Mouse (Mus musculus): Measurements from ENCODE around the gene Rlbp1. TPM values are rescaled to one million over a fixed set of nuclear protein-coding genes. Genes with fewer than 3 reads are reported as not detected.

Rlbp1 gene
- total RNA-seq, 2 experiments from 2014 or later: not detected

DNA sequence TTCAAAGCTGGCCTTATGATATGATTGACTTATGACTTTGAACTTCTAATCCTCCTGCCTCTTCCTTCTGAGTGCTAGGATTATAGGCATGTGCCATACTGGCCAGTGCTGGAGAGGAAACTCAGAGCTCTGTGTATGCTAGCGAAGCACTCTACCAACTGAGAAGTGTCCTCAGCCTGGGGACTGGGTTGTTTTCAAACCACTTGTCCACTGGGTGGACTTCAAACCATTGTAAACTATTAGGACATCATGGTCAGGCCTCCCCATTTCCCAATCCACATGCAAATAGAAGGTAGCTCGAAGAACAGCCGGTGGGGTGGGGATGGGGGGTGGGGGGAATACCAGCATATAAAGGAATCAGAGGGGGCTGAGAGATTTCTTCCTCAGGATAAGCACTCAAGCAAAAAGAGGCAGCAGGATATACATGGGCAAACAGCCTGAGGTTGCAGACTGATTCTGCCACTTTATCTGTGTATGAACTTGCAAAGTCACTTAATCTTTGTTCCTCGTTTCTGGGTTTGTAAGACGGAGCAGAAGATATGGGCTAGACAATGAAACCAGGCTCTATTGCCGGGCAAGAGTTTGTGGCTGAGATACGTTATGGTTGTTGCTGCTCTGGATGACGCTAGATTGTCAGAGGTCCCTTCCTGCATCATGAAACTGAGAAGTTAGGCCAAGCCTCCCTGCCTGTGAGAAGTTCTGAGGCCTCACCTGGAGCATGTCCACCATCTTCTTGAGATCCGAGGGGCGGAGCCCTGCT, 10.2 kb downstream of the Rlbp1 start:
- no peak for DNase-seq

DNA sequence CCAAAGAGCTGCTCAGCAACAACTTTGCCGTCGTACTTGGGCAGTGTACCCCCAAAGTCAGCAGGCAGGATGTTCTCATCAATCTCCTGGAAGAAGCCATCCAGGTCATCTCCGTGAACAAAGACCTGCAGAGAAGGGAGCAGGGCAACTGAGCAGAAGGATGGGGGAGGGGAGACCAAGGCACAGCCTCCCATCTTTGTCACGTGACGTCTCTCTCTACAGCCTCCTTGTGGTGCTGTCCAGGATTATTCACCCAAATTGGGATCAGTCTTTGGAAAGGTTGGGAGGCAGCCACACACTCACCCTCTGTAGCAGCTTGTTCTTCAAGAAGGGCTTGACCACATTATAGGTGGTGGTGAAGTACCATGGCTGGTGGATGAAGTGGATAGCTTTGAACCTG, 11.3 kb downstream of the Rlbp1 start:
- no peak for DNase-seq

DNA sequence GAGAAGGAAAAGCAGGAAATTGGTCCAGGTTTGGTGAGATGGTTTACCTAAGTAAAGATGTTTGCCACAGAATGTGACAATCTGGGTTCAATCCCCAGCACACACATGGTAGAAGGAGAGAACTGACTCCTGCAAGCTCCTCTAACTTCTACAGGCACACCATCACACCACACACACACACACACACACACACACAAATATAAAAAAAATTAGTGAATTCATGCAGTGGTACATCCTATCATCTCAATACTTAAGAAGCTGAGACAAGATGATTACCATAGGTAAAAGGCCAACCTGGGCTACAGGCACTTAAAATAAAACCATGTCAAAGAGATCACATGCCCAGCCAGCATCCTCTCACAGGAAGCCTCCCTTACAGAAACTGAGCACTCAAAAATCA, 12.8 kb downstream of the Rlbp1 start:
- DNase-seq: no peak

DNA sequence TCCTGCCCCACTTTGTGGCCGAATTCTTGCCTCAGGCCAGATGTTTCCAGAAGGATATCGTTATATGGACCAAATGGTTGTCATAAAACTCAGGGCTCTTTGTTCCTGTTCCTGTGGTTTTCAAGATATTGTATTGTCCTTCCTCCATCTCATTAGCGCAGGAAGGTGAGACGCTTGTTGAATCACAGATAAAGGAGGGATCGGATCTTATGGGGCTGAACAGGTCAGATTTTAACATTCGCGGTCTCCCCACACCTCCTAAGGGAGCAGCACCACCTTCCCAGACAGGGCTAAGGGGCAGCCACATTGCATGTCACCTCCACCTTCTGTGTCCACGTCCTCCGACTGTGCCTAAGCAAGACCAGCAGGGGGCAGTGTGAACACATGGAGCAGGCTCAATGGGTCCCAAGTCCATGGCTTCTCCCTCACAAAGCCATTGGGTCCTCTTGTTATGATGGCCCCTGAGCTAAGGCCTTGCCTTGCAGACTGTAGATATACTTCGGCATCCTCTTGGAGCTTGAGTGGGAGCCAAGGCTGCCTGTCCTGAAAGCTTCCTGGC, 15.4 kb downstream of the Rlbp1 start:
- no peak for DNase-seq

DNA sequence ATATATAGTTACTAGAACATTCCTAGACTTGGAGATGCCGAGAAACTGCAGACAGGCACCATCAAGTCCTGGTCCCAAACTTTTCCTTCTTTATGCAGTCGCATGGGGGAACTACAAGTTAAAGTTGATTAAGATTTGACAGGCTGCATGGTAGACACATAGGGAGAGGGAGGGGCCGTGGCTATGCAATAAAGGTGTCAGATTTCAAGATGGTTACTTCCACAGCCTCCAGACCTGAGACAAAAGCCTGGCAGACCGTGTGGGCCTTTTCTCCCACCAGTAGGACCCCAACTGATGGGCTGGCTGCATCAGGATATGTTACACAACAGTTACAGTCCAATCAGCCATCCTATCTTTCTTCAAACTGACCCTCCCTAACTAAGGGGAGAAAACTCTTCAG, 17.4 kb downstream of the Rlbp1 start:
- DNase-seq: no peak

DNA sequence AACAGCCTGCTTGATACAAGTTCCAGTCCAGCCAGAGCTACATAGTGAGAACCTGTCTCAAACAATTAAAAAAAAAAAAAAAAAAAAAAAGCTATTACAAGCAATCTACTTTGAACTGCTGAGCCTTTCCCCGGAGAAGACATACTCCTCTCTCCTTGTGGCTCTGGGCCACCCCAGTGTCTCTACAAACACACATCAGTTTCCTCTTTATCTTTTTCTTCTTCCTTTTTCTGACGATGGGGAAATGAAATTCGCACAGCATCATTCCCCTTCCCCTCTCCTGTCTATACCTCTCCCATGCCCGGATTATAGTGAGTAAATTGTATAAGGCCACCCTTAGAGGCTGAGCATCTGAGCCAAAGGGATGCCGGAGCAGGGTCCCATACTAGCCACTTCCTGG, 18.2 kb downstream of the Rlbp1 start:
- no peak for DNase-seq

DNA sequence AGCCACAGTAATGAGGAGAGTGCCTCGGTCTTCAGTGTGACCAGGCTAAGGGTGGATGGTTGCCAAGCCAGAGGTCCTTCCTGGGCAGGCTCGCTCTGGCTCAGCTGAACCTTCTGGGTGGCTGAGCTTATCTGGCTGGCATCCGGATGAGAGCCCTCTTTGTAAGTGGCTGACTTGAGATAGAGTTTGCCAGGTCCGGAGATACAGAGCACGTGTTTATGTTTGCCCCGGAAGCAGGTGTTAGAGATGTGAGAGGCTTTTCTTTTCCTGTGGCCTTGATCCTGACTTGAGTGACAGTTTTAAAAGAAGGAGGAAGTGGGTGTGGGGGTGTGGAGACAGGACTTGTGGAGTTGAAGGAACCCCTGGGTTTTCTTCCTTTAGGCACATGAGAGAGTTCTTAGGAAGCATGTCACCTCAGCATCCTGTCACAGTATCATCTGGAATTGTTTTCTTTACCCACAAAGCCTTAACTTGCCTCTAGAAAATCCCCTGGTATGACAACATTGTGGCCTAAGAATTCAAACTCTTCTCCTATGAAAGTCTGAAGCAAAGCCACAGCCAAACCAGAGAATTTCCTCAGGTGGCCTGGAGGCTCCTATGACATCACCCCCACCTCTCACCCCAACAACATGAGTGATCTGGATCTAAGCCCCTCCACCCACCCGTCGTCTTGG, 23.3 kb downstream of the Rlbp1 start:
- DNase-seq: no peak

DNA sequence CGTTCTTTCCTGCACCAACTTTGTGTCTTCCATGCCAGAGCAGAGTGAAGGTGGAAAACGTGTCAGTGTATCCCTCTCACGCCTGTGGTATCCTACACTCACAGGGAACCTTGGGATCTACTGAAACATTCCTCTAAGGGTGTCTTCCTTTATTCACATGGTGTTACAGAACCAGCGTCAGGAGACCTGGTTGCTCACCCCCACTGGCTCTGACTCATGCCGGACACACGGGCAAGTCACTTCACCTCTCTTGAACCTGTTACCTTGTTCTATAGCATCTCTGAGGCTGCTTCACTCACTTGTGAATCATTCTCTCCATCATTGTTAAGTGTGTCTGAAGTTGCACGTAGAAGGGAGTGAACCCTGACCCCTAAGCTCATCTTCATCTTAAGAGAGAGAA, 24.0 kb downstream of the Rlbp1 start:
- no peak for DNase-seq

DNA sequence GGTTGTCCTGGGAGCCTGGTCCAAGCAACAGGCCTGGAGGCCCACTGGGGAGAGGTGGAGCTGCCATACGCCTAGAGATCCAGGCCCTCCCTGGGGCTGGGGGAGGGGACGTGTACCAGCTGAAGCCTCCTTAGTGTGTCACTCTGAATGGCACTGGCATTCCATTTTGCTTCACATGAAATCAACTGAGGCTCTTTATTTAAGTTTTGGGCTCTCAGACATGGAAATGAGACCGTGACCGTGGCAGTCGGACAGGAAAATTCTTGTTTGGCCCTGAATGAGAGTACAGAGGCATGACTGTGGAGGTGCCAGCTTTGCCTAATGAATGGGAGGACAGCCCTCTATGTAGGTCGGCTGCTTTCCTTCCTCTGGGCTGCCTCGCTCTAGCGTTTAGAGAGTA, 24.6 kb downstream of the Rlbp1 start:
- no peak for DNase-seq

DNA sequence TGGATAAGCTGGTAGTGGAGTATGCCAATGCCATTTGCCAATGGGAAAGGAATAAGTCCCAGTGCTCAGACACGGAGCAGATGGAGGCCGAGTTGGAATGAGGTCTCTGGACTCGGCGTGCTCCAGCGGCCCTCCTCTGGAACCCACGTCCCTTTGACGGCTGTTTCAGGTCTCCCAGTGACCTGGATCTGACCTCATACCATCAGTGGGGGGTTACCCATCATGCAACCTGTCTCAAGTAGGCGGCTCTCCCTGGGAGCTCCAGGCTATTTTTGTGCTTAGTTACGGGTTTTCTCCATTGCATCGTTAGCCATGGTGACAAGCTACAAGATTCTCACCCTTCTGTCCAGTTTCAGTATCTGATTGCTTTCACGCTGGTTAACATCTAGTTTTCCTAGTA, 26.8 kb downstream of the Rlbp1 start:
- DNase-seq: no peak

DNA sequence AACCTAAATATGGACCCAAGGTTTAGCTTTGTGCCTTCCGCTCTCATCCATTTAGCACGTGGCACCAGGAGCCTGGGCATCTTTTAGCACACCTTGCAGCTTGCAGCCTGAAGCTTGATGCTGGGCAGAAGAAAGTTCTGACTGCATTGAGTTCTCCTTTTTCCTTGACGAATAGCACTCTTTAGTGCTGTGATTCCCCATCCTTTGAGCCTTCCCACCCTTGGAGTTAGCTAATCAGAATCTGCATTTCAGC, 27.7 kb downstream of the Rlbp1 start:
- DNase-seq: no peak

DNA sequence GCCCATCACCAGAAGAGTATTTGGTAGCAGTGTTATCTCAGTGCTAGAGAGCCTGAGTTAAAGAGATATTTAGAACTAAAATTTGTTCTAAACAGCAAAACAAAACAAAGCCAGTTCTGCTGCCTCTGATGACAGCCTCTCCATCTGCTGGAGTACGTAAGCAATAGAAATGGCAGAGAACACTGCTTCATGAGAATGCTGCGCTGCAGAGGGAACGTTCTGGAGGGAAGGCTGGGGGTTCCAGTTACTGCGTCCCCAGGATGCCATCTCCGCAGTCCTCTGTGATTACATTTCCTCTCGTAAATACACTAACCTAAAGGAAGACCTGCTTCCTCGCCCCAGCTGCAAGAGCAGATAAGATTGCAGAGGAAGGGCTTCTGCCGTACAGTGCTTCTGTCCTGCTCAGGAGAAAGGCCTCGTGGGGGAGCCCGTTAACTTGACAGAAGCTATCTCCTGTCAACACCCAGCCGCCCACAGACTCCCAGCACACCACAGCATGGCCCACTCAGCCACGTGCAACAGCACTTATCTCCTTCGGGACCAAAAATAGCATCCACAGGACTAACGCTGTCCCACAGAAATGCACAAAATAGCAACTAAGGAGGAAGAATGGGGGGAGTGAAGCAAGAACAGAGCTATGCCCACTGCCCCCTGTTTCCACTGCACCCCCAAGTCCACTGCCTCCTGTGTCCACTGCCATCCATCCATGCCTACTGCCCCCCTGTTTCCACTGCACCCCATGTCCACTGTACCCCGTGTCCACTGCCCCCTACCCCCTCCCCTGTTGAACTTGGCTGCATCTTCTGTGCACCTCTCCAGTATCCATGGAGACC, 28.3 kb downstream of the Rlbp1 start:
- DNase-seq: no peak

DNA sequence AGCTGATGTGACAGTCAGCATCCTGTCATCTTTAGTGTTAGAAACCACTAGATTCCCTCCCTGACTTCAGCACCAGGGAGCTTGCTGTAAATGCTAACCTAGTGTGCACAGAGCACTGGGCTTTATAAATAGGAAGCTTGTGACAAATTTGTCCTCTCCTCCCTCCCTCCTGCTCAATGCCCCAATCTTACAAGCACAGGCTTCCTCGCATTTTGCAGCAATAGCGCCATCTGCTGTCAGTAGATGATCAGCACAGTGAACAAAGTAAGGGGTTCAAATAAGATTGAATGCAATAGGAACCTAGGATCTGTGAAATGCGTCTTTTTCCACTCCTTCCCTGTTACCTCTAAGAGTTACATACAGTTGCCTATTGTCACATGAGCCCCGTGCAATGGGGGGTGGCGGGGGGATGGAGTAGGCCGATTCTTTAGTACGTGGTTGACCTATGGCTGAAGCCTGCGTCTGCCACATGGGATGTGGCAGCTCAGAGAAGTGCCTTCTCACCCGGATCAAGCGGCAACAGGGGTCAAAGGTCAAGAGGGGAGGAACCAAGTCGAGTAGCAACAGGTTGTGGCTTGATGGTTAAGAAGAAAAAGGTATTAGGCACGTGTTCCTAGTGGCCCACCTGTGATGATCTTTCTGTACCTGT, 37.0 kb downstream of the Rlbp1 start:
- DNase-seq: peak; percentile 21

DNA sequence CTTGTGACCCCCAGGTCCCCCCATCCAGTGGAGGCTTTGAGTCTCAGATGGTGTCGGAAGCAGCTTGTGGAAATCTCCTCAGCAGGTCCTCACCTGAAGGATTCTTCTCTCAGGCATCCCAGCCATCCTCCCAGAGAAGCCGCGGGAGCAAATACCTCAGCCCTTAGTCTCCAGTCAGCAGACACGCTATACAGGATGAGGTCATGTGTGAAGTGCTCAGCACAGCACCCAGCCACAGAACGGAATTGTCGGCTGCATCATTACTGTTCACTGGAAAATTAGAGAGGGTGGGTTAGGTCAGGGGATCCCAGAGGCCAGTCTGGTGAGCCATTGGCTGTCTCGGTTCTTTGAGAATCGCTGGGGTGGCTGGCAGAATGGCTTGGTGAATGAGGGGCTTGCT, 38.0 kb downstream of the Rlbp1 start:
- DNase-seq: no peak

DNA sequence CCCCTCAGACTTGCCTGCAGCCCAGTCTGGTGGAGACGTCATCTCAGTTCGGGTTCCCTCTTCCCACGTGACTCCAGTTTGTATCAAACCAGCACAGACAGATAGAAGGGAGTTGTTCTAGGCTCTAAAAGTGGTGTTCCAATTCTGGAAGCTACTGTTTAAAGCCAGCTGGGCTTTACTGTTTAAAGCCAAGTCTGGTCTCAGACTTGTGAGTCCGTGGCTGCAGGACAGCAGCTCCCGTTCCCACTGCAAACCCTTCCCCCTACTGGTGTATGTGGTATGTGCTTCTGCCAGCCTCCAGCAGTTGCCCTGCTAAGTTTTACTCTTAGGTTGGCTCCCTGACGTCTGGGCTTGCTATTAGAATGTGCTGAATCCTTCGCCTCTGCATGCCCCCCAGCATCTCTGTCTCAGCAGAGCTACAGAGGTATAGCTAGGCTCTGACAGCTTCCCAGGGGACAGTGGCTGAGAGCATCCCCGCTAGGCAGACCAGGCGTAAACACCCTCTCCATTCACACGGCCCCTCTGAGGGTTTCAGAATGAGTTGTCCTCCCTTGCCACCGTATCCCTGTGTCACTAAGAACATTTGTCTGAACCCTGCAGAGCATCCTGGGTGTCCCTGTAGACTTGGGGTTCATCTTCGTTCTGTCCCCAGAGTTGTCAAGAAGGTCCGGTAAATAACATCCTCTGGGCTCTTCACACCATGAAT, 39.6 kb downstream of the Rlbp1 start:
- DNase-seq: no peak

DNA sequence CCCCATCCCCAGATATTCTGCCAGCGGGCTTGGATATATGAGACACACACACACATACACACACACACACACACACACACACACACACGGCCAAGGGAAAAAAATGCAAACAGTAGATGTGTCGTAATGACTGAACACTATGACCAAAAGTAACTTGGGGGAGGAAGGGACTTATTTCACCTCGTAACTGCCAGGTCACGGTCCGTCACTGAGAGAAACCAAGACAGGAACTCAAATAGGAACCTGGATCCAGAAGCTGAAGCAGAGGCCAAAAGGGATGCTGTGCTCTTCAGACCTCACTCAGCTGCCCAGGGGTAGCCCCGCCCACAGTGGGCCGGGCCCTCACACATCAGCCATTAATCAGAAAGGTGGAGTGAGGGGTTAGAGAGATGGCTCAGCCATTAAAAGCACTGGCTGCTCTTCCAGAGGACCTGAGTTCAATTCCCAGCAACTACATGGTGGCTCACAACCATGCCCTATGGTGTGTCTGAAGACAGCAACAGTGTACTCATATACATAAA, 40.2 kb downstream of the Rlbp1 start:
- DNase-seq: no peak

DNA sequence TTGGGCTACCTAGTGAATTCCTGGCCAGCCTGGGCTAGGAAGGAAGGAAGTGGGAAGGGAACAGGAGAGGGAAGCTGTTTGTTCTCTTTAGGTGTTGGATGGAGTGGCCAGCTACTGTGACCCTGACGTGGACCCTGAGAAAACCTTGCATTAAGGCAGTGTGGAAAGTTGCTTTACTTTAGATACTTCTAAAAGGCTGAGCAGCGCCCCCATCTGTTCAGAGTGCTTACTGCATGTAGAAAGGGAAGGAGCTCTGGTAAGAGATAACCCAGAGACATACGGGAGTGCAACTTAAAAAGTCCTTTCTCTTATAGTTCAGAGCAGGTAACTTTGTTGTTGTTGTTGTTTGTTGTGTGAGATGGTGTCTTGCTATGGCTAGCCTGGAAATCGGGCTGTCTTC, 40.9 kb downstream of the Rlbp1 start:
- DNase-seq: no peak

DNA sequence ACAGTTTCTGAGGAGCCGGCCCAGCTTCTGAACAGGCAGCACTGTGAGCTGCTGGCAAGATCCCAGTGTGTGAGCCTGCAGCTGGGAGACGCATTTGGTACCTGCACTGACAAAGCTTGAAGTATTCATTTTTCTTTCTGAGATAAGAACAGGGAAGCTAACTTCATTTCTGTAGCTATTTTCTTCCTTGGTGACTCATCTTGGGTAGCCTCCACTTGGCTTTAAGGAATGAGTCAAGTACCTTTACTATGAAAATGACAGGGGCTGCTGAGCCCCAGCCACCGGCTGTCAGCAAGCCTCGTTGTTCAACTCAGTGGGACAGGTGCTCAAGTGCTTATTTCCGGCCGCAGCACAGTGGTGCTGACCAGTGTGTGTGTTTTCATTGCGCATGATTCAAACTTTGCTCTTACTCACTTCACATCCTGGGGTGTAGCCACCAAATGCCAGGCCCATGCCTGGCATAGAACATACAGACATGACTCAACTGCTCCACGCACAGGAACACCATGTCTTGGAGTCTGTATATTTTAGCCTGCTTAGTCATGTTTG, 50.4 kb downstream of the Rlbp1 start:
- no peak for DNase-seq

DNA sequence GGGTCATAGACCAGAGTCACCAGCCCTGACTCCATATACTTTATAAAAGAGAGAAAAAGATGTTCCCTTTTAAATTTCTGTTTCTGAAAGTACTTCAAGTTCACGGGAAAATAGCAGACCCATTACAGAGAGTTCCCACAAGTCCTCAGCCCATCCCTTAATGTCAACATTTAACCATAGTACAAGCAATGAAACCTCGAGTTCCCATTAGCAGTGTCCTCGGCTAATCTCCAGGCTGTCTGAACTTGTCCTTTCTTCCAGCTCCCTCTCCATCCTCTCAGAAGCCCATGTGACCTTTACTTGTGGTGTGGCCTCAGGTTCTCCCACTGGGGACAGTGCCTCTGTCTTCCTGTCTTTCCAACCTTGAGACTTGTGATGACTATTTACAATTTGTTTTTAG, 53.4 kb downstream of the Rlbp1 start:
- no peak for DNase-seq

DNA sequence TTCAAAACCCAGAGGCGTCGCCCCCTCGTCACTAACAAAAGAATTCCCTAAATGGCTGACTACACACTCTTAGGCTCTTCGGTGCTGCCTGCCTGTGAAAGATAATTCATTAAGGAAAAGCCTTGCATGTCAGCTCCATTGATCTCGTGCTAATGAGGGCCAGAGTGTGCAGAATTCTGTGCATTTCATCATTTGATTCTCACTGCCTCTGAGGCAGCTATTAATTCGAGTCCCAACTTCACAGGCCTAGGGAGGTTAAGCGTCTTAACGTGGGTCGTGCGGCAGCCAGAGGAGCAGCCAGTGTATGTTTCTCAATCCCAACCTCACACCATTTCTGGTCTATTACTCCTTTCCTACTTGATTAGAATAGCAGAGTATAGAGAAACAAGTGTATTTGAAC, 55.7 kb downstream of the Rlbp1 start:
- no peak for DNase-seq

DNA sequence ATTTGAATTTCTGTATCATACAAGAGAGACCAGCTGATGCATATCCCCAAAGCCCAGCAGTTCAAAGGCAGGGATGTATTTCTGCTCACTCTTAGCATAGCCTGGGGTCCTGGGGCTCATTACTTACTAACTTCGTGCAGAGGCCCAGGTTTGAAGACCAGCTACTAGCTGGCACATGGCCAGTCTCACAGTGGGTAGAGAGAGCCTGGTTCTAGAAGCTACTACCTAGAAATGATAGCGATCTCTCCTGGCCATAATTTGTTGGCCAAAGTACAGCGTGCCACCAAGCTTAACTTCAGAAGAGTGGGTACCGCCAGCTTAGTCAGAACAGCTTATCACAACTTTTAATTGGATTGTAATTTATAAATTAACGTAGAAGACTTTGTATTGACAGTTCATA, 58.1 kb downstream of the Rlbp1 start:
- no peak for DNase-seq
